Mouse (Mus musculus) adrenal gland, adult (tissue): Measurements from ENCODE around the gene Il4i1.

Source experiments
- DNase-seq, 2 experiments: peaks; one replicate each; pipeline ENCODE4 v3.0.0; 2022 to 2023; ENCODE audit warnings: low spot score in 1 of 2; ENCODE audit not compliant: inconsistent age in 2 of 2

Gene Il4i1

DNA sequence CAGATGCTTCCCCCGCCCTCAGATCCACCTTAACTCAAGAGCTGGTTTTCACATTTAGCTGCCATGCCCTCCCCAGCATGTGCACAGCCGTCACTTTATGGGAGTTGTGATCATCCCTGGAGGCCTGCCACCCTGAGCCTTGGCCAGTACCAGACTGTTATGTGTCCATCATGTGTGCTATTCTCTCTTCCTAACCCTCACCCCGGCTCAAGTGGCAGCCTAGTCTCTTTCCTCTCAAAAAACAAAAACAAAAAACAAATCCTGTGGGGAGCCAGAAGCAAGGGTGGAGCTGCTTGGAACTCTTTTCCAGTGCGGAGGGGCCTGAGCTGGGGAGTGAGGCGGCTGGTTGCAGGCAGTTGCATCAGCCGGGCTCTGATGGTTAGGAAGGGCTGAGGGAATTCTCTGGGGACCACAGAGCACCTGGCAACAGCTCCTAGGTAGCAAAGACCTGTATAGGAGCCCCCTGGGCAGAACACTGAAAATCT, 2.6 kb downstream of the Il4i1 start:
- peak in 1 of 2 experiments; percentile 84 for DNase-seq

DNA sequence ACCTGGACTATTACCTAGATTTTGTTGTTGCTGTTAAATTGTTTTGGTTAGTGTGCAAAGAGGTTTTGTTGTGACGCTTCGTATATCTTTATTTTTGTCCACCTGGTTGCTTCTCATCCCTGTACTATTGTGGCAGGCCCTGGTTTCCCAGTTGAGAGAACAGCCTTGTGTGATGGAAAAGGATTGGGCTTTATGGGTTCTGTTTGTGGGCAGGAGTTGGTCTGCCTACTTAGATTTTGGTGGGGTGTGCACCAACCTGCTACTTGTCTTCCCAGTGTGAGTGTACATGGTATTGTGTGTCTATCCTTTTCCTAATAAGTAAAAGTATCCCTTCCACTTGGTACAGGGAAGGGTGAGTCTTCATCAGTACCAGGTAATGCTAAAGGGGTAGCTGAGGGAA, 3.2 kb downstream of the Il4i1 start:
- DNase-seq, result no peak

DNA sequence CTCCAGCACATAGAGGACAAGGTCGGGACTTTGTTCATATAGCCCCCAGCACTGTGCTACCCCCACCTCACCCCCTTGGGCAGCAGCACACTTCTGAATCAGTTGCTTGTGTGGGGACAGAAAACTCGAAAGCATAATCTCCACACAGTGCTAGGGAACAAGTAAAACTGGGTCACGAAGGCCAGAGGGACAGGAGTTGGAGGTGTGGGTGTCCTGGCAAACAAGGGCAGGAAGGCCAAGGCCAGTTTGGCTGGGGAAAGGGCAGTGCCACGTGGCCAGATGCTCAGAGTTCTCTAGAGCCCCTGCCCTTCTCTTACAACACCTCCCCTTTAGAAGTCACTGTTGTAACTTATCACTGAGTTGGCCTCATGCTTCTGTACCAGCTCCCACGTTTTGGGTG, 3.7 kb downstream of the Il4i1 start:
- DNase-seq, result peak in 1 of 2 experiments; percentile 79

DNA sequence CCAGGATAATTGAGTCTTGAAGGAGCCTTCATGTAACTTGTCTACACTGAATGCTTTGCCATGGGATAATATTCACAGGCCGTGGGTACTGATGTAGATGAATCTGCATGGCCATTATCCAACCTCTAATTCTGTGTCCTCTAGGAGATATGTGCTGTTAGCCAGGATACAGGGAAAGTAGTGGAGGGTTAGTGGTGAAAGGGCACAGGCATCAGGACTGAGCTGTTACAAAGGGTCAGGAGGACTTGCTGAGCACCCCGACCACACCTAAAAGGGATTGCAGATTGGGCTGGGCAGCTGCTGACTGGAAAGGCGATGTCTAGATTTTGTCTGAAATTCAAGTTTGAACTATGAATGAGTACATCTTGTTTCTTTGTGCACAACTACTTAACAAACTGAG, 4.3 kb downstream of the Il4i1 start:
- DNase-seq, result no peak

DNA sequence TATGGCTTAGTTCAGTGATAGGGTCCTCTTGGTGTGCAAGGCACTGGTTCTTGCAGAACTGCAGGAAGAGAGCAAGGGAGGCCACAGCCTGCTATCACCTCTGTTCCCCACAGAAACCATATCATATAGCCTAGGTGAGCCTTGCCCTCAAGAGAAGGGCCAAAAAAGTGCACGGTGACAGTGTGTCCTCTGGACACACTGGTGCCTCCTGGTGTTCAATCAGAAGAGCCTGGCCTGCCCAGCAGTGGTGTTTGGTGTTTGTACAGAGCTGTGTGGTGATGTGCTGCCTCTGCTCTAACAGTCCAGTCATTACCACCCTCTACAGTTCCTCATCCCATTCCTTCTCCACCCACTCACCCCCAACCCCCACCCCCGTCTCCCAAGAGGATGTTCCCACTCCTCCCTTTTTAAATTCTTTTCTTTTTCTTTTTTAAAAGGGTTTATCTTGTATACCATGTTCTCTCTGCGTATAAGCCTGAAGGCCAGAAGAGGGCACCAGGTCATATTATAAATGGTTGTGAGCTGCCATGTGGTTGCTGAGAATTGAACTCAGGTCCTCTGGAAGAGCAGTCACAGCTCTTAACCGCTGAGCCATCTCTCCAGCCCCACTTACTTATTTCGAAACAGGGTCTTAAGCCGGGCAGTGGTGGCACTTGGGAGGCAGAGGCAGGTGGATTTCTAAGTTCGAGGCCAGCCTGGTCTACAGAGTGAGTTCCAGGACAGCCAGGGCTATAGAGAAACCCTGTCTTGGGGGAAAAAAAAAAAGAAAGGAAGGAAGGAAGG, 5.7 kb downstream of the Il4i1 start:
- no peak for DNase-seq

DNA sequence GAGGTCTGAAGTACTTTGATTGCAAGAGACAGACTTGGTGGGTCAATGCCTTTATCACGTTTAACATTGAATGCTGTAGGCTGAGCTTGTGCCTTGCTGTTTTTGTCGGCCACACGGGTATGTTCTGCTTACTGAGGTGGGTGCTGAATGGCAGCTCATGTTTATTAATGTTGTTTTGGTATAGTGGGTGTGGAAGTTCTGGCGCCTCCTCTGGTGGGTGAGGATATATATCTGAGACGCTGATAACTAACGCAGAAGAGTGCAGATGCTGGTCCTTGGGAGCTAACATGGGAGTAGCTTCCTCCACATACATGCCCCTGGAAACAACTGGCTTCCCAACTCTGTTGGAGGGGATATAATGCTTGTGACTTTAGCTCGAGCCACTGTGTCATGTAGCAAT, 7.2 kb downstream of the Il4i1 start:
- DNase-seq, result no peak

DNA sequence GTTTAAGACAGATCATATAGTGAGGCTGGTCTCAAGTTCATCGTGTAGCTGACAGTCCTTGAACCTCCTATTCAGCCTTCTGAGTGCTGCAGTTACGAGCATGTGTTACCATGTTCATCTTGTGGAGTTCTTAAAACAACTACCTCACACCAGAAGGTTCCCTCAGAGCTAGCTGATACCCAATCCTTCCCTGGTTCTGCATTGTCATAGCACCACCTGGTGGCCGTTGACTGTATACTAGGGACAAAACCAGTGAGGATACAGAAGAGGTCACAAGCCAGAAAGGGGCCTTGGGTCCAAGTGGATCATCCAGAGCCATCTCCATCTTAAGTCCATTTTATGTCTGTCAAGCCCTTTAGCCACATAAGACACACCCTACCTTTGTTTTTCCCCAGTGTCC, 8.7 kb downstream of the Il4i1 start:
- DNase-seq, result peak; percentile 78 to 93

DNA sequence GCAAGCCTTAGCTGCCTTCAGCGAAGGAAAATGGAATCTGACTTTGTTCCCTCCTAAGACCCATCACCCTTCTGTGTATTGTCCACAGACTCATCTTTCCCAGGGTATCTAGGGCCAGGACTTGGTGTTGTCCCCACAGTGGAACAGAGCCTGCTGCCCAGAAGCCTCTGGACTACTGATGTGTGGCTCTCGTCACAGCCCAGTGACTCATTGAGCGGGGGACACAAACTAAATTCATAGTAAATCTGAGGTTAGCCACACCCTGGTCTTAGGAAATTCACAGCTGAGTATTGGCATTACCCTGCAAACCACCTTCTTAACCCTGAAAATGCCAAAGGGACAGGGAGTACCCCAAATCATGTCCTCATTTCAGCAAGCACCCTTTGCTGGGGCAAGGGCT, 10.6 kb downstream of the Il4i1 start:
- DNase-seq, result no peak

DNA sequence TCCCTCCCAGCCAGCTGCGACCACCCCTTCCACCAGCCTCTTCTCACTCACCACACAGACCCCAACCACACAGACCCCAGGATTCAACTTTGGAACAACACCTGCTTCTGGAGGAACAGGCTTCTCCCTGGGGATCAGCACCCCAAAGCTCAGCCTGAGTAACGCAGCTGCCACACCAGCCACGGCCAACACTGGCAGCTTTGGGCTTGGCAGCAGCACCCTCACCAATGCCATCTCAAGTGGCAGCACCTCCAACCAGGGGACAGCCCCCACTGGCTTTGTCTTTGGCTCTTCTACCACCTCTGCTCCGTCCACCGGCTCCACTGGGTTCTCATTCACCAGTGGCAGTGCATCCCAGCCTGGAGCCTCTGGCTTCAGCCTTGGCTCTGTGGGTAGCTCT, 12.5 kb downstream of the Il4i1 start:
- DNase-seq, result no peak

DNA sequence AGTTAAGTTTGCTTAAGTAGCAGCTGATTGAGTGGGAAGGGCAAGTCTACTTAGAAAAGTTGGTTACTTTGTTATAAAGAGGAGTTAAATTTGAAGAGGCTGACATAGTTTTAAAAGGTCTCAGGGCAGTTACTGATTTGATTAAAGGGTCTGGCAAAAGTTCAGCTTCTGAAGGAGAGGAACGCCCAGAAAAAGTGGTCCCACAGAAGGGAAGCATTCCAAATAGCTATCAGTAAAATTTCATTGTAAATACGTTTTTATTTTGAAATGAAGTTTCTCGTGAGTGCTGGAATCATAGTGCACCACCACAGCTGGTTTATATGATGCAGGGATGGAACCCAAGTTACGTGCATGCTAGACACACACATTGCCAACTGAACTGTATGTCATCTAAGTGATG, 16.6 kb downstream of the Il4i1 start:
- DNase-seq, result no peak

DNA sequence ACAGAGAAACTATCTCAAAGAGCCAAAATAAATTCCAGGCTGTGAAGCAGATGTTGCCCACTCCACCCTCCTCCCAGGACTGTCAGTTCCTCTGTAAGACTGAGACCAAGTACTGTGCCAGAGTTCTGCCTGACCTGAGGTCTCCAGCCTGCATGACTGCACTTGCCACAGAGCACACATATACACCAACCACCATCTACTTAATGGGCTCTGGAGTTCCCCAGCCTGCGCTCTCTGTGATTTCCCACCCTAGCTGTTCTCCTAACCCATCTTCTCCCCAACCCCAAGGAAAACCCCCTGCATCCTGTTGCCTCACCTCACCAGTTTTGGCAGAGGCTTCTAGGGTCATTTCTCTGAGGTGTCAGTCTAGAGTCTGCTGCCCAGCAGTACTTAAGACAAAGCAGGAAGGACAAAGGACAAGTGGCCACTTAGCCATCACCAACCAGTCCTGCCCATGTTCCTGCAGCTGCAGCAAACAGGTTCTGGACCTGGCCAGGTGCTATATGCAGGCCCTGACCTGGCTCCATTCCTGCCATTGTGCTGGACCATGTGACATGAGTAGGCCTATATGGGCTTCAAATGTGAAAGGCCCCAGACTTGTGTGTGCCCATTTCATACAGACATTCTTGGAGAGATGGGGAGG, 19.3 kb downstream of the Il4i1 start:
- no peak for DNase-seq

DNA sequence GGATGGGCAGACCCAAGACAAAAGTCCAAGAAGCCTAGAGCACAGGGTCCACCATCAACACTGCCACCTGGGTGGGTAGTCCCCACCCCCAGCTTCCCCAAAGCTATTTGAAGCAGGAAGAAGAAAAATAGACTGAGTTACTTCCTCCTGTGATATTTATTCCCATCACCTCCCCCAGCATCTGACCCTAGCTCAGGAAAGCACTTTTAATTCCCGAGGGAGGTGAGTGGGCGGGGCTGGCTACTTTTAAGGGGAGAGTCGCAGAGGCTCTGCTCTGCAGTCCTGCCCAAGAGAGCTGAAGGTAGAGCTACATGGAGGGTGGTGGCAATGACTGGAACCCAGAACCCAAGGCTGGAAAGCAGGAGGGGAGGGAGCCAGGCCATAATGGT, 19.8 kb downstream of the Il4i1 start:
- DNase-seq, result no peak

DNA sequence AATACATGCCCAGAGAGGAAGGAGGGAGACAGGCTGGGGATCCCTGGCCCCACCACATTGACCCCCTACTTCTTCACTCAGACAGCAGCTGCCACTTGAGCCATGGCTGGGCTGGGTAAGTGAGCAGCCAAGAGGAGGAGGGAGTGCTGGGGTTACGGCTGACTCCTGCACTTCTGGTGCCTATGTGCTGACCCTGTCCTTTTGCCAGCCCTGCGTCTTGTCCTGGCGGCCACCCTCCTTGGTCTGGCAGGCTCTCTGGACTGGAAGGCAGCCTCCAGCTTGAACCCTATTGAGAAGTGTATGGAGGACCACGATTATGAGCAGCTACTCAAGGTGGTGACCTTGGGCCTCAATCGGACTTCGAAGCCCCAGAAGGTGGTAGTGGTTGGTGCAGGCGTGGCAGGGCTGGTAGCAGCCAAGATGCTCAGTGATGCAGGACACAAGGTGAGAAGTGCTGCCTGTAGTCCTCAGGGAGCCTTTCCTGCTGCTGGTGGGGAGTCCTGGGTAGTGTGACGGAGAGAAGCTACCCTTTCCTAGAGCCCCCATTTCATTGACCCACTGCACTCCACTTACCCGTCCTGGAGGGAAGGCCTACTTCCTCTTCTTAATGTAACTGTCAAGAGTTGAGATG, 20.4 kb downstream of the Il4i1 start:
- no peak for DNase-seq

DNA sequence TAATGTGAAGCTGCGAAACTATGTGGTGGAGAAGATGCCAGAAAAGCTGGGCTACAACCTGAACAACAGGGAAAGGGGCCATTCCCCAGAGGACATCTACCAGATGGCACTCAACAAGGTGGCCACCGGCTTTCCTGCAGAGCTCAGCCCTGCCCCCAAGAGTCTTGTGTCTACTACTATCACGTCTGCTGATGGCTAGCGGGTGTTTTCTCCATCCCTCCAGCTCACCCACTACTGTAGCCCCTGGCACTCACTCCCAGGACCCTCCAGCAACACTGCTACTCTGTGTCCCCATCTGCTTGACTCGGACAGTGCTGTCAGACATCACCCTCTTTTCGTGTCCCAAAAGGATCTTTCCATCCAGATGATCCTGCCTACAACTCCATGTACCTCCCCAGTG, 21.9 kb downstream of the Il4i1 start:
- DNase-seq, result no peak

DNA sequence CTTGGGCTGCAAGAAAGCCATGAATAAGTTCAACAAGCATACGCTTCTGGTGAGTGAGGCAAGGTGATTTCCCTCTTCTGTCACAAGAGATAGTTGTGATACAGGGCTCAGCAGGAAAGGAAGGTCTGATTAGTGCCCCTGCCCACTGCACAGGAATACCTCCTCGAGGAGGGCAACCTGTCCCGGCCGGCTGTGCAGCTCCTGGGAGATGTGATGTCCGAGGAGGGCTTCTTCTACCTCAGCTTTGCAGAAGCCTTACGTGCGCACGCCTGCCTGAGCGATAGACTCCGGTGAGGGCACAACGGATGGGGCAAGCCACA, 22.9 kb downstream of the Il4i1 start:
- DNase-seq, result no peak

DNA sequence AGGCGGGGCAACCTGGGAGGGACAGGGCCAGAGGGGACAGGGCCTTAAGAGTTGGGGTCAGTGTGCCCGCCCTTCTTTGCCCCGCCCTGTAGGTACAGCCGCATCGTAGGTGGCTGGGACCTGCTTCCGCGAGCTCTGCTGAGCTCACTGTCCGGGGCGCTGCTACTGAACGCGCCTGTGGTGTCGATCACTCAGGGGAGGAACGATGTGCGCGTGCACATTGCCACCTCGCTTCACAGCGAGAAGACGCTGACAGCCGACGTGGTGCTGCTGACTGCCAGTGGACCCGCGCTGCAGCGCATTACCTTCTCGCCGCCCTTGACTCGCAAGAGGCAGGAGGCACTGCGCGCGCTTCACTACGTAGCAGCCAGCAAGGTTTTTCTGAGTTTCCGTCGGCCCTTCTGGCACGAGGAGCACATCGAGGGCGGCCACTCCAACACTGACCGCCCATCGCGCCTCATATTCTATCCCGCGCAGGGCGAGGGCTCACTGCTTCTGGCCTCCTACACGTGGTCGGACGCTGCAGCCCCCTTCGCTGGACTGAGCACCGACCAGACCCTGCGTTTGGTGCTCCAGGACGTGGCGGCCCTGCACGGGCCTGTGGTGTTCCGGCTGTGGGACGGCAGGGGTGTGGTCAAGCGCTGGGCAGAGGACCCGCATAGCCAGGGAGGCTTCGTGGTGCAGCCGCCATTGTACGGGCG, 23.5 kb downstream of the Il4i1 start:
- peak; percentile 60 to 79 for DNase-seq

DNA sequence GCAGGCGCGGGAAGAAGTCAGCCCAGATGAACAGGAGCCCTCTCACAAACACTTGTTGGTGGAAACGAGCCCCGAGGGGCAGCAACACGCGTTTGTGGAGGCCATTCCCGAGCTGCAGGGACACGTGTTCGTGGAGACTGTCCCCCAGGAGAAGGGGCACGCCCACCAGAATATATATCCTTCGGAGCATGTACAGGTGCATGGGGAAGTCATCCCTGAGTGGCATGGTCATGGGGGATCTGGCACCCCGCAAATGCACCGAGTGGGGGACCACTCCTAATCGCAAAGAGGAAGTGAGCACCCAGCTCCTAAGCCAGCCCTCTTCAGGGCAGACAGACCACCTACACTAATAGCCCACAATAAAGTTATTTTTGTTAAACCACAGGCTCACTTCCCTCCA, 24.2 kb downstream of the Il4i1 start:
- no peak for DNase-seq

DNA sequence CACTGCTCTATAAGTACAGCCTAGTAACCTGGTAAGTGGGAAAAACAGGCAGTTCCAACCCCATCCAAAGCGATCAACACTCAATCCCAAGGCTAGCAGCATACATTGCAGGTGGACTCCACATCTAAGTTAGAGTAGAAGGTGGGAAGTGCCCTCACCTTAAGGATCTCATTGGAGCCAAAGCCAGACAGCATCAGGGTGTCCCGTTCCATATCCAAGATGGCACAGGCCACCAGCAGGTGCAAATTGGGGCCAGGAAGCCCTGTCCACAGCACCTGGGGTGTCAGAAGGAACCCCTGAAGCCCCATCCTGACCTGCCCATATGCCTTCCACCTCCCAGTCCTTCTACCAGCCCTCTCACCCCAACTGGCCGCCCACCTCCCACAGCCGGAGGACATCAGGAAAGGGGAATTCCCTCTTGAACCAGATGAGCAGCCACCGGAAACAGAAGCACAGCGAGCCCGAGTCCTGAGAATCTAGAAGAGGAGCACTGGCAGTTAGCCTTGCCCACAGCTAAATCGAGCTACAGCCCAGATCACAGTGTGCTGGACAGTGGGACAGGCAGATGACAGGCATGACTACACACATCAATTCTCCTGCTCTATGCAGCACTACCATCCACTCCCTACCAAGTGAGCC, 25.8 kb downstream of the Il4i1 start:
- no peak for DNase-seq

DNA sequence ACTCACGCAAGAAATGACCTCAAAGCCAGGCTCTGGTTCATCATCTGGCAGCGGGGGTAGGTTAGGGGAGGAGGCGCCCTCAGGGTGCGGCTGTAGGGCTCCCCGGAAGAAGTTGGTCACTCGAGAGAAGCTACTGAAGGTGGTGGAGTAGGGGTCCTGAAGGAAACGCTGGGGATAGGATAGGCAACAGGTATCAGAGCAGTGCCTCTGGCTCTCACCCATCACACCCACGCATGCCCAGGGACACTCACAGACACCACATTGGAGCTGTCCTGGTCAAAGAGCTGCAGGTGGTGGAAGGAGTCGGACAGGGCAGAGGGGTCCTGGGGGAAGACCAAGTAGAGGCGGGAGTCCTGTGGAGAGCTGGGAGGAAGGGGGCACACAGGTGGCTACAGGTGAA, 28.8 kb downstream of the Il4i1 start:
- no peak for DNase-seq

DNA sequence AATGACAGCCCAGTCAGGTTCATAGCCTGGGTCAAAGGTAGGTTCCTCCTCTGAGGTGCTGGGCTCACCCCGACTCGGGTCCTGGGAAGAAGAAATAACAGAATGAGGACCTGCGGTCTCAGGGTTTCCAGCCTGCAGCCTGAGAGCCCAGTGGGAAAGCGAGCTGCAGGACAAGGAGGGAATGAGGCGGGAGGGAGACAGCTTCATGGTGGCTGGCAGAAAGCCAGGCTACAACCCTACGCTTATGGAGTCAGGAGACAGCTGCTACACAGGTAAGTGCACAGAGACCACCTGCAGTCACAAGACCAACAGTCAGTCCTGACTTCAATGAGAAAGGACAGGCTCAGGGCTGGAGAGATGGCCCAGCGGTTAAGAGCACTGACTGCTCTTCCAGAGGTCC, 30.6 kb downstream of the Il4i1 start:
- DNase-seq, result no peak

DNA sequence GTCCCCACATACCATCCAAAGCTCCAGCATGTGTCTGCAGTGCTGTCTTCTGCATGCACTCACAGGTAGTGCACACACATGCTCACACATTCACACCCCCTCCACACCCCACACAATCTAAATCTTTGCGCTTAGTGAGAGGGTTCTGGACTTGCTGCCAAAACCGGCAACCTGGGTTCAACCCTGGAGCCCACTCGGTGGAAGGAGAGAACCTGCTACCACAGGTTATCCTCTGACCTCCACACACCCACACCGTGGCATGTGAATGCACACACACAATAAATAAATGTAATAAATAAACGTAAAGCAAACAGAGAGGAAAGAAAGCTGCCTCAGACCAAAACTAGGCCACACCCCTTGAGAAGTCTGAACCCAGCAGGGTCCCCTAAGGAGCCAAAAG, 31.6 kb downstream of the Il4i1 start:
- peak; percentile 53 to 62 for DNase-seq
